Mouse (Mus musculus) olfactory bulb, adult 2 months (tissue): ENCODE results near the gene Cmtm6.

Experiments
- CTCF ChIP-seq: fragments of 200-500 bp; IDR thresholded peaks from 2 replicates; pipeline ENCODE4 v1.5.1; 2012; ENCODE audit warnings: low read depth, mild to moderate bottlenecking, low read length, moderate library complexity; ENCODE audit not compliant: insufficient read depth
- POLR2A ChIP-seq: fragments of 200-500 bp; IDR thresholded peaks from 2 replicates; pipeline ENCODE4 v1.6.1; 2012; ENCODE audit warnings: mild to moderate bottlenecking, low read depth, low read length, moderate library complexity; ENCODE audit not compliant: insufficient read depth

GRCm38 (mm10) chr9:114761848-114762247, 30.9 kb downstream of the Cmtm6 start:
- TF ChIP-seq CTCF (no peak), POLR2A (no peak)
